Mouse (Mus musculus): ENCODE results near the gene Ube4a. TPM values are rescaled to one million over a fixed set of nuclear protein-coding genes. Genes with fewer than 3 reads are reported as not detected.

Ube4a gene
- polyA plus RNA-seq (2015; fragmentation: Nextera tagmentation; extraction: Ambion mirVana) = 12.6 and 18.2 TPM in 2 replicates

GRCm38 (mm10) chr9:44965126-44965832 is at the start of gene Ube4a:
Ube4a (minus strand) TSS chr9:44965600.

DNA sequence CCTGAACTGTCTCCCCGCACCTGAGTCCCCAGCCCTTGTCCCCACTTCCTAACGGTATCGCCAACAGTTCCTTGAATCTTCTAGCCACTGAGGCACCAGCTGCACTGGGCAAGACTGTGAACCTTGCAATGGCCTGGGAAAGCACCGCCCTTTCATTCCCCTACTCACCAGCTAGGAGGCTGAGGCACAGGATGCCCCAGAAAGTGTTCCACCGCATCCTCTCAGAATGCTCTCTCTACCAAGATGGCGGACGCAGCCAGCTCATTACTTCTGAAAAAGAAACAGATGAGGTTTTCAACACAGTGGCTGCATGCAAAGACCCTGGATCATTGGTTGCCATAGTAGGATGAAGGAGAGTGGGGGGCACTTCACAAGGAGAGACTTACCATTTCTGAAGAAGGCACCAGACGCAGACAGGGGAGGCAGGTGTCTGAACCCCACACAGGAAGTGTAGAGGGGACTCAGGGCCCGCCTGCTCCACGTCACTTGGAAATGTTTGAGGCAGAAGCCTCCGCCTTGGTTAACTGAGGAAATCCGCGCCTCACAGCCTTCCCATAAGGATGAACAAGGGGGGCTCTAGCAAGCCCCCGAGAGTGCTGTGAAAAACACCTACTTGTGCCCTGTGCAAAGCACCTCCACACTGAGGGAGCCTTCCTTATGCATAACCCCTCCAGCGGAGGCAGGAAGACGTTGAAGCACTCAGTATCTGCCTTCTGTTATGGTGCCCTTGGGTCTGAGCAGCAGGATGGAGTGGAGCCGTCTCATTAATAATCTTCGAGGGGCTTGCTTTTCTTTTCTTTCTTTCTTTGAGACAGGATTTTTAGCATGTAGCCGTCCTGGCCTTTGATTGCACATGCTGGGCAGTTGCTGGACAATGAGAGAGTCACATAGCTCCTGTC is 44.0 kb upstream of the Ube4a start, which contains the start of gene Cd3e:
Gene Cd3e (minus strand): TSS at position 448 of the 899 bp plus-strand sequence.

DNA sequence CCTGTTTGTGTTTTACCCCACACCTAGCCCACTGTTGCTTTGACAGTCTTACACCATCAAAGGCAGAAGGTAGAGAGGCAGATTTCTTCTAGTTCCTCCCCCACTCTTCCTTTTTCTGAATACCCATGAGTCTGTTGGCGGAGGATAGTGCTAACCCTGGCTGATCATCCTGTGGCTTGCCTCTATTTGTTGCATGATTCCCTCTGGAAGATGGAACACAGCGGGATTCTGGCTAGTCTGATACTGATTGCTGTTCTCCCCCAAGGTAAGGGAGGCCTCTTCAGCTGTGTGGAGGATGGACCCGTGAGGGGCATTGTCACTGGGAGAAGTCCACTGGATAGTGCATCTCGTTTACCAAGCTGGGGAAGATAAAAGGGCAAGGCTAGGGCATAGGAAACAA is 16.3 kb upstream of the Ube4a start, which contains the start of gene Cd3d:
Gene Cd3d (plus strand): TSS at position 111 of the 400 bp plus-strand sequence.

GRCm38 (mm10) chr9:44980242-44980641 is 14.8 kb upstream of the Ube4a start, which contains the start of gene Cd3g:
Cd3g (minus strand) TSS chr9:44980431.

DNA sequence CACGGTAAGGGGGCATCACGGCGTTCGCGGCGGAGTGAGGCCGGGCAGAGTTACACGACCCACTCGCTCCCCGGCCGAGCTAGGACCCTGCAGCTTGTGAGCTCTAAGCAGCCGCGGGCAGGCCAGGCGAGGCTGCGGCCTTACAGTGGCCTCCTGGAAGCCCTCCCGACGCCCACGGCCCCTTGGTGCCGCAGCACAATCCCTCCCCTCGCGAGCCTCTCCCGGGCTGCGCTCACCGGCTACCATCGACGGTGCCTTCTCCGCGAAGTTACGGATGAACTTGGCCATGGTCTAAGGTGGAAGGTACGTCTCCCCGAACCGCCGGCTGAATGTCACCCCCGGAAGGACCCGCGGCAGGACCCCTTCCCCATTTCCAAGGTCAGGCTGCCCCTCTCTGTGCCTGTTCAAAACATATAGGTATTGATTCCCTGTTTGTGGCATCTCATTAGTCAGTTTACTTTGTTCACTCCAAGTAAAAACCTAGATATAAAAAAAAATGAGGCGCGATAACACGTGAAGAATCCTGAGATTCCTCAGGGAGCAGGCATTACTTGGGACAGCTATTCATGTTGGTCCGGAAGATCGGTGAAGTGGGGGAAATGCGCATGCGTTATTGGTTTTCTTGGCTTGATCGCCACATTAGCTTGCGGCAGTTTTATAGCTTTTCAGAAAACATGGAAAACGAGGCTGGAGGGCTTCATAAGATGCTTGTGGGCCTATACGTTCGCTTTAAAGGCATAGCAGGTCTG is 44.9 kb downstream of the Ube4a start, which contains the start of gene Atp5l:
Gene Atp5l (minus strand): TSS at position 369 of the 749 bp plus-strand sequence.

GRCm38 (mm10) chr9:44881221-44881871 is 84.1 kb downstream of the Ube4a start, which contains the start of gene Kmt2a:
Kmt2a (minus strand) TSS chr9:44881296.

Other genes starting within 250 kb of the Ube4a start
- gene Phldb1, start 230.4 kb downstream of the Ube4a start, polyA plus RNA-seq (2015; fragmentation: Nextera tagmentation; extraction: Ambion mirVana) = 21.2 and 29.1 TPM in 2 replicates
- gene Arcn1, start 197.8 kb downstream of the Ube4a start, polyA plus RNA-seq (2015; fragmentation: Nextera tagmentation; extraction: Ambion mirVana) = 79.0 and 102 TPM in 2 replicates
- gene Ift46, start 197.7 kb downstream of the Ube4a start, polyA plus RNA-seq (2015; fragmentation: Nextera tagmentation; extraction: Ambion mirVana) = 96.9 and 113 TPM in 2 replicates
- 4.5 and 8.0 TPM in 2 replicates for gene Tmem25, start 166.3 kb downstream of the Ube4a start, polyA plus RNA-seq (2015; fragmentation: Nextera tagmentation; extraction: Ambion mirVana)
- gene Ttc36, start 162.5 kb downstream of the Ube4a start, polyA plus RNA-seq (2015; fragmentation: Nextera tagmentation; extraction: Ambion mirVana) = 21.7 and 33.9 TPM in 2 replicates
- gene Kmt2a, start 84.3 kb downstream of the Ube4a start, polyA plus RNA-seq (2015; fragmentation: Nextera tagmentation; extraction: Ambion mirVana) = 9.0 and 9.5 TPM in 2 replicates
- gene Atp5l, start 44.9 kb downstream of the Ube4a start, polyA plus RNA-seq (2015; fragmentation: Nextera tagmentation; extraction: Ambion mirVana) = 1,351 and 2,218 TPM in 2 replicates
- 0.30 and 0.85 TPM in 2 replicates for gene Cd3g, start 14.8 kb upstream of the Ube4a start, polyA plus RNA-seq (2015; fragmentation: Nextera tagmentation; extraction: Ambion mirVana)
- gene Cd3d, start 16.2 kb upstream of the Ube4a start, polyA plus RNA-seq (2015; fragmentation: Nextera tagmentation; extraction: Ambion mirVana) = 0.08 and 0.18 TPM in 2 replicates
- 0.07 and 0.32 TPM in 2 replicates for gene Cd3e, start 44.0 kb upstream of the Ube4a start, polyA plus RNA-seq (2015; fragmentation: Nextera tagmentation; extraction: Ambion mirVana)
- 3.0 and 5.8 TPM in 2 replicates for gene Mpzl2, start 74.2 kb upstream of the Ube4a start, polyA plus RNA-seq (2015; fragmentation: Nextera tagmentation; extraction: Ambion mirVana)
- 1.4 and 2.1 TPM in 2 replicates for gene Mpzl3, start 89.6 kb upstream of the Ube4a start, polyA plus RNA-seq (2015; fragmentation: Nextera tagmentation; extraction: Ambion mirVana)
- gene Jaml, start 113.6 kb upstream of the Ube4a start, polyA plus RNA-seq (2015; fragmentation: Nextera tagmentation; extraction: Ambion mirVana) = 1.5 and 4.0 TPM in 2 replicates
- gene Scn2b, start 152.2 kb upstream of the Ube4a start, polyA plus RNA-seq (2015; fragmentation: Nextera tagmentation; extraction: Ambion mirVana) = 1.8 and 3.7 TPM in 2 replicates
- gene Scn4b, start 172.8 kb upstream of the Ube4a start, polyA plus RNA-seq (2015; fragmentation: Nextera tagmentation; extraction: Ambion mirVana) = 0.20 and 0.23 TPM in 2 replicates
- gene BC049352, start 216.4 kb upstream of the Ube4a start, polyA plus RNA-seq (2015; fragmentation: Nextera tagmentation; extraction: Ambion mirVana) = 0.18 and 0.43 TPM in 2 replicates
- 0.24 TPM in 1 of 2 replicates, not detected in the other for gene Tmprss4, start 238.5 kb upstream of the Ube4a start, polyA plus RNA-seq (2015; fragmentation: Nextera tagmentation; extraction: Ambion mirVana)

Measured in adrenal gland, postnatal 0 days (tissue).